Mouse (Mus musculus): ENCODE data around the gene Btbd9. TPM values are rescaled to one million over a fixed set of nuclear protein-coding genes. Genes with fewer than 3 reads are reported as not detected.

Gene Btbd9
- polyA plus RNA-seq, 2 experiments, result 18.3 to 46.9 TPM

- H3K27ac ChIP-seq (replicated peaks; ENCODE audit: low read depth, low read length), result no peak overlapping the region
- no peaks in the 10 kb centered on the region for H3K36me3 ChIP-seq (ENCODE audit: control insufficient read depth, insufficient read depth, low read length)
- H3K4me2 ChIP-seq (replicated peaks; ENCODE audit: low read depth, low read length, severe bottlenecking), result no peak overlapping the region
- 52% methylated on average over 12 of the region's 12 CpGs for WGBS
- TF ChIP-seq POLR2A (IDR thresholded peaks at IDR 0.05; ENCODE audit: borderline replicate concordance, extremely low read depth, insufficient read depth, insufficient read length), result no peak
- H3K27me3 ChIP-seq (ENCODE audit: control insufficient read depth, insufficient read depth, low read length), result no peaks in the 10 kb centered on the region
- DNase-seq (ENCODE audit: low spot score) (no peak), ATAC-seq (ENCODE audit: low FRiP score, low read depth) (0 out of 2 replicates have a peak, but pooled peaks have one; percentile 34)
- H3K9me3 ChIP-seq (ENCODE audit: control insufficient read depth, low read length), result no peaks in the 10 kb centered on the region
- no peak overlapping the region for H3K4me3 ChIP-seq (replicated peaks; ENCODE audit: low read length)
- no peak overlapping the region for H3K9ac ChIP-seq (ENCODE audit: low read depth, low read length, severe bottlenecking)
- peaks cover 14% of the 10 kb centered on the region; the same call in 1 of the 2 replicates for H3K4me1 ChIP-seq (ENCODE audit: control insufficient read depth, insufficient read depth, low read length)
Observed at GRCm38 (mm10) chr17:30529632-30530541, 46.4 kb downstream of the Btbd9 start.

- DNase-seq (ENCODE audit: low spot score), result no peak
- Histone ChIP-seq H3K4me2 (replicated peaks; ENCODE audit: low read depth, low read length, severe bottlenecking) (no peak overlapping the region), H3K9ac (ENCODE audit: low read depth, low read length, severe bottlenecking) (no peak overlapping the region), H3K36me3 (ENCODE audit: control insufficient read depth, insufficient read depth, low read length) (no peaks in the 10 kb centered on the region), H3K4me1 (ENCODE audit: control insufficient read depth, insufficient read depth, low read length) (peaks cover 14% of the 10 kb centered on the region; the same call in 1 of the 2 replicates), H3K9me3 (ENCODE audit: control insufficient read depth, low read length) (no peaks in the 10 kb centered on the region), H3K27ac (replicated peaks; ENCODE audit: low read depth, low read length) (no peak overlapping the region), H3K4me3 (replicated peaks; ENCODE audit: low read length) (no peak overlapping the region), H3K27me3 (ENCODE audit: control insufficient read depth, insufficient read depth, low read length) (no peaks in the 10 kb centered on the region)
- ATAC-seq (ENCODE audit: low FRiP score, low read depth), result no peak
- WGBS, result 38% methylated on average over 6 of the region's 6 CpGs
- no peak for TF ChIP-seq POLR2A (IDR thresholded peaks at IDR 0.05; ENCODE audit: borderline replicate concordance, extremely low read depth, insufficient read depth, insufficient read length)
Observed at GRCm38 (mm10) chr17:30525405-30526295, 50.6 kb downstream of the Btbd9 start.

DNA sequence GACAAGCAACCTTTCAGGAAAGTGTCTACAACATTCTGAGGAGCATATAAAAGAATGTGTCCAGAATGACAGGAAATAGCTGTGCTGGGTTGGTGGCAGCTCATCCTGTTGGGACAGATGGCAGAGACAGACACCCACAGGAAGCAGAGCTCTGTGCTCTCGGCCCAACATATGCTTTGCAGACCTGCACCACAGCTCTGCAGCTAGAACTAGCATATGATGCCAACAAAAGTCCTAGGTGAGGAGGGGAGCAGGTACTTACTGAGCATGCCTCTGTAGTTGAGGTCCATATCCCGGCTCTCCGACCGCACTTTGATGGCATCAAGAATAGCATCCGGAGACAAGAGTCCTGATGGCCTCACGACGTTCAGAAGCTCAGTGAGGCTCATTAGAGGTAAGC lies 51.8 kb downstream of the Btbd9 start:
- TF ChIP-seq POLR2A (IDR thresholded peaks at IDR 0.05; ENCODE audit: borderline replicate concordance, extremely low read depth, insufficient read depth, insufficient read length), result no peak
- Histone ChIP-seq H3K4me1 (ENCODE audit: control insufficient read depth, insufficient read depth, low read length) (peaks cover 5% of the 10 kb centered on the region; the same call in 1 of the 2 replicates), H3K4me3 (replicated peaks; ENCODE audit: low read length) (no peak overlapping the region), H3K36me3 (ENCODE audit: control insufficient read depth, insufficient read depth, low read length) (no peaks in the 10 kb centered on the region), H3K4me2 (replicated peaks; ENCODE audit: low read depth, low read length, severe bottlenecking) (no peak overlapping the region), H3K9ac (ENCODE audit: low read depth, low read length, severe bottlenecking) (no peak overlapping the region), H3K27me3 (ENCODE audit: control insufficient read depth, insufficient read depth, low read length) (no peaks in the 10 kb centered on the region), H3K27ac (replicated peaks; ENCODE audit: low read depth, low read length) (no peak overlapping the region; the same call in 1 of the 2 replicates), H3K9me3 (ENCODE audit: control insufficient read depth, low read length) (no peaks in the 10 kb centered on the region)
- no peak for DNase-seq (ENCODE audit: low spot score)
- ATAC-seq (ENCODE audit: low FRiP score, low read depth), result no peak
- WGBS, result 75% methylated on average over 7 of the region's 7 CpGs

DNA sequence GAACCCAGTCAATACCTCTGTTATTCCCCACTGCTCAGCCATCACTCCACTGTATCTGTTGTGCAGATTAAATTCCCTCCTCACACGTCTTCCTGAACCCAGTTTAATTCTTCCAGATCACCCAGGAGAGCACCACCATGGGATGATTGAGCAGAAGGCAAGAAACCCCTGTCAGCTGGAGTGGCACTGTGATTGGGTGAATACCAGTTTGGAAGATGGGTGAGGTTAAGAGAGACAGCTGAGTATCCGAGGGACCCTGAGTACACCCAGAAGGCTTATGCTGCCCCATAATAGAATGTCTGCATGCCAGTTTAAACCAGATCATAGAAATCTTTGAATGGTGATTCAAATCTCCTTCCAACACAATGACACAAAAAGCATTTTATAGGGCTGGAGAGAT lies 52.5 kb downstream of the Btbd9 start:
- TF ChIP-seq POLR2A (IDR thresholded peaks at IDR 0.05; ENCODE audit: borderline replicate concordance, extremely low read depth, insufficient read depth, insufficient read length), result no peak
- WGBS, result 87% methylated on average over 2 of the region's 2 CpGs
- DNase-seq (ENCODE audit: low spot score) (no peak), ATAC-seq (ENCODE audit: low FRiP score, low read depth) (no peak)
- Histone ChIP-seq H3K4me2 (replicated peaks; ENCODE audit: low read depth, low read length, severe bottlenecking) (no peak overlapping the region), H3K36me3 (ENCODE audit: control insufficient read depth, insufficient read depth, low read length) (no peaks in the 10 kb centered on the region), H3K27me3 (ENCODE audit: control insufficient read depth, insufficient read depth, low read length) (no peaks in the 10 kb centered on the region), H3K9ac (ENCODE audit: low read depth, low read length, severe bottlenecking) (no peak overlapping the region), H3K27ac (replicated peaks; ENCODE audit: low read depth, low read length) (no peak overlapping the region), H3K9me3 (ENCODE audit: control insufficient read depth, low read length) (no peaks in the 10 kb centered on the region), H3K4me1 (ENCODE audit: control insufficient read depth, insufficient read depth, low read length) (peaks cover 5% of the 10 kb centered on the region; the same call in 1 of the 2 replicates), H3K4me3 (replicated peaks; ENCODE audit: low read length) (no peak overlapping the region)

Measured in limb, embryonic 14.5 days (tissue).